Mouse (Mus musculus) cerebellum, adult 9-10 months (tissue): ENCODE data around the gene Csf3.
"Not testable (repeated sequence)": the region's sequence is repeated elsewhere in the genome, so short reads cannot be mapped to it uniquely, and the experiment has no call there.

ENCODE experiments used
- DNase-seq: peaks from one replicate; pipeline ENCODE4 v3.0.0; 2022

Gene Csf3

DNA sequence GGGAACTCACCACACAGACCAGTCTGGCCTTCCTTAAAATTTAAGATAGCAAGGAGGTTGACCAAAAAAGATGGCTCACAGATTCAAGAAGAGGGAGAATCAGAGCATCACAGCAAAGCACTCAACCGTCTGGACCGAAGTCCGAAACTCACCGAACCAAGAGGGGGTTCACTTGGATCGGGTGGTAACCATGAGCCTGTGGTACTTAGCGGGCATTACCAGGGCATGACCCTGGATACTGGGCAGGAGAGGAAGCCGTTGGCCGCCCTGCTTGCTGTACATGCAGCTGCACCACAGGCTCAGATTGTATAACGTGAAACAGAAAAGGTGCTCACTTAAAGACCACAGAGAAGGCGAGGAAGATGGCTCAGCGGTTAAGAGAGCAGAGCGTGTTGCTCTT is 3.8 kb upstream of the Csf3 start:
- no peak for DNase-seq

DNA sequence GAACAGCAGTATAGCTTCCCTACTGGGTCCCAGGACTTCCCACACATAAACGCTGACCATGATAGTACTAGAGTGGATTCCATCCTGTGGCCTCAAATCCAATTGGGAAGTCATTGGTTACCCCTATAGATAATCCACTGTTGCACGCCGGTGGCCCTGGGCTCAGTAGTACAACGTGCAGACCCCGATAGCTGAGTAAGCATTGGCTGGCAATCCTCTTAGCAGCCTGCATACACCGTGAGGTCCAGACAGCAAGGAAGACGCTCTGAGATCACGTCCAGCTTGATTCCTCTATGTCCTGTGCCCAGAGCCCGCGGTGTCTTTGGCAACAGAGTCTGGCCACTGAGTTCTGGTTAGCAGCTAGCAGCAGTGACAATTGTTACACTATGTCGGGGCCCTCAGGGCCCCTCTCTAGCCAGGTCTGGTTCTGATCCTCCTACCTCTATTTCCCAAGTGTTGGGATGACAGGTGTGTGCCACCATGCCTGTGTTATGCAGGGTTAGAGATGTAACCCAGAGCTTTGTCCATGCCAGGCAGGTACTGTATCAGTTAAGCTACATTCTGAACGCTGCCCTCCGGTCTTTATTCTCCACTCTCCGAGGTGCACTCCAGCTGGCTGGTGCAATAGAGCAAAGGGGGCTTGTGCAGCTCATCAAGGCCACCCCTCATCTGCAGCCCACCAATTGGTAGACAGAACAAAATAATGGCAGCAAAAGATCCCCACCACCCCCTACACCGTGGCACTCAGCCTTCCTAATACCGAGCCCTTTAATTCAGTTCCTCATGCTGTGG is 2.0 kb upstream of the Csf3 start:
- no peak for DNase-seq

DNA sequence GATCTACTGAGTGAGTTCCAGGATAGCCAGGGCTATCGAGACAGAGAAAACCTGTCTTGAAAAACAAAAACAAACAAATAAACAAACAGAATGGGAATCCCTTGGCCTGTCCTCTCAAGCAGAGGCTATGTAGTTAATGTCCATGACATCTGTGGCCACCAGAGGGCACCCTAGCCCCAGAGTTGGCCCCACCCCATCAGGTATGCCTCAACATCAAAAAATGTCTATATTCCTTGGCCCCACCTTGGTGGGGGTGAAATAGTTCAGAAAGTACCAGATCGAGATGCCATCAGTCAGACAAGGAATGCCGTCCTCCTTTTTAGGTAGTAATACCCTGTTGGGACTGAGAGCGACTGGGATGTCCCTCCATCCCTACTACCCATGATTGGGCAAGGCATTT is 1.2 kb upstream of the Csf3 start:
- DNase-seq, result peak; percentile 85

DNA sequence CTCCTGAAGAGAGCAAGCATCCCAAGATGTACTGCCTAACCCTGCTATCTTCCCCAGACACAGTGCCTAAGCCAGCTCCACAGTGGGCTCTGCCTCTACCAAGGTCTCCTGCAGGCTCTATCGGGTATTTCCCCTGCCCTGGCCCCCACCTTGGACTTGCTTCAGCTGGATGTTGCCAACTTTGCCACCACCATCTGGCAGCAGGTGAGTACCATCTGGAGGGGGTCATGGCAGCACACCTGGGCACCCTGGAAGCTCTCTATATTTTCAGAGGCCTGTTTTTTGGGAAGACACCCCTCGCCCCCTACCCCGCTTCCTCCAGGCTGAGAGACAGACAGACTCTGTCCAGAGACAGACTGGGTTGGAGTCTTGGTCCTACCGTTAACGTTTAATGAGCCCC is 1.3 kb downstream of the Csf3 start:
- no peak for DNase-seq

DNA sequence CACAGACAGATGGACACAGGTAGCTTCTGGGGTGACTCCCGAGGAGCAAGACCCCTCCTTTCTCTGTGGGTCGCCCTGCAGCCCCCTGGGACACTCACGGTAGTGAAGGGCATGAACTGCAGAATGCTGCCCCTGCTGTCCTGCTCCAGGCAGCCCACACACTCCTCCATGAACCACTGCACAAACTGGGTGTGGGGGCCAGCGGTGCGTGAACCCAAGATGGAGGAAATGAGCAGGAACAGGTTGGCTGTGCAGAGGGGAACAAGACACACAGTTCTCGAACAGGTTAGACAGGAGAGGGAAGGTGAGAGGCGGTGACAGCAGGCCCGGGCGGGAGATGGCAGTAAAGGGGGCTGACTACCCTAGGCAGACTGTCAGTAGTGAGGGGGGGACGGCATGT is 4.0 kb downstream of the Csf3 start:
- DNase-seq, result no peak

DNA sequence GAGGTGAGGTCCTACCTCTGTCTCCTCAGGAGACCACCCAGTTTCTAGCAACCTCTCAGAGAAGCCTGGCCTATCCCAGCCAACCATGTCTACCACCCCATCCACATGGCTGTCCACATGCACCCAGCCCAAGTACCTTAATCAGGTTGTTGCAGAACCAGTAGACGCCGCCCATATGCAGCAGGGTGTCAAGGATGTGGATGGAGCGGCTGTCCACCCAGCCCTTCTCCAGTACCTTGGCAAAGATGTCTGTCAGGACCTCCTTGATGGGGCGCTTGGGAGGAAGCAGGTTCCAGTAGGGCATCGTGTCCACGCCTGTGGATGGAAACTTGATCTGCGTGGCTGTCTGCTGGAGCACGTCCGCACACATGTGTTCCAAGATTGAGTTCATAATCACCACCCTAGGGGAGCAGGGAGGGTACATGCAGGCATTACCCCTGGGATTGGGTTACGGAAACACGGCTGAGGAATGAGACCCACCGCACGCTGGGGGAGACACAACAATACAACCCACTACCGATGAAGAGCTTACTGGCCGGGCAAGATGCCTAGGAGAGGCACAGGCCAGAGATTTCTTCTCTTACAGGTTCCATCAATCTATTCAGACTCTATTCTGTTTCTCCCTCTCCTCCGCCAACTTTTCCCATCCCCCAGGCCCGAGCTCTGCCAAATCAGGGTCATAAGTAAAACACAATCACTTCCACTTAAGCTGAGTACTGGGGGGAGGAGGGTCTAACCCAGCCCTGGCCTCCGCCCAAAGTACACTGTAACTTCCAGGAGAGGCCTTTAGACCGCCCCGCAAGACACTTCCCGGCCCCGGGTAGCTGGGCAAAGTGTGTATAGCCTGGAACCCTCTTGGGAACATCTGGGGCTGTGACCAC is 6.6 kb downstream of the Csf3 start:
- DNase-seq, result no peak

DNA sequence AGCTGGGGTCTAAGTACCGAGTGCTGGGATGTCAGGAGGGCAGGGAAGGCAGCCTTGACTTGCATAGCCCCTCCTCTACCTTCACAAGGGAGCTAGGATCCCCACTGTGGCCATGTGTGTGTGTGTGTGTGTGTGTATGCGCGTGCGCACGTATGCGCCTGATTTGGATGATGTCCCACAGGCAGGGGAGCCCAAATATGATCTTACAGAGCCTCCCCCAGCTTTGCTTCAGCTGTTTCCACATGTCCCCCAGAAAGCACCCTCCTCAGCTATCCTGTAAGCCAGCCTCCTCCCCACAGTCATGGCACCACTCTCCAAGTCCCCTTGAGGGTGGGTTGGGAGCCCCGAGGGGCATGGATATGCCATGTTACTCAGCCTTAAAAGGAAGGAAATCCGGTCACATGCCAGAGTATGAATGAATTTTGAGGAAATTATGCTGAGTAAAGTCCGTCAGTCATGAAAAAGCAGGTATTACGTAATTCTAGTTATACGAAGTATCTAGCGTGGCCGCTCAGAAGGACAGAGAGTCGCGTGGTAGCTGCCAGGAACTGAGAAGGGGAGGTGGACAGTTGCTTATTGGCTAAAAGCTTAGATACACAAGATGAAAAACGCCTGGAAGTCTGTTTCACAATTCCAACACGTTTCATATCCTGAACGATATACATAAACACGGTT is 7.4 kb downstream of the Csf3 start:
- DNase-seq, result no peak

DNA sequence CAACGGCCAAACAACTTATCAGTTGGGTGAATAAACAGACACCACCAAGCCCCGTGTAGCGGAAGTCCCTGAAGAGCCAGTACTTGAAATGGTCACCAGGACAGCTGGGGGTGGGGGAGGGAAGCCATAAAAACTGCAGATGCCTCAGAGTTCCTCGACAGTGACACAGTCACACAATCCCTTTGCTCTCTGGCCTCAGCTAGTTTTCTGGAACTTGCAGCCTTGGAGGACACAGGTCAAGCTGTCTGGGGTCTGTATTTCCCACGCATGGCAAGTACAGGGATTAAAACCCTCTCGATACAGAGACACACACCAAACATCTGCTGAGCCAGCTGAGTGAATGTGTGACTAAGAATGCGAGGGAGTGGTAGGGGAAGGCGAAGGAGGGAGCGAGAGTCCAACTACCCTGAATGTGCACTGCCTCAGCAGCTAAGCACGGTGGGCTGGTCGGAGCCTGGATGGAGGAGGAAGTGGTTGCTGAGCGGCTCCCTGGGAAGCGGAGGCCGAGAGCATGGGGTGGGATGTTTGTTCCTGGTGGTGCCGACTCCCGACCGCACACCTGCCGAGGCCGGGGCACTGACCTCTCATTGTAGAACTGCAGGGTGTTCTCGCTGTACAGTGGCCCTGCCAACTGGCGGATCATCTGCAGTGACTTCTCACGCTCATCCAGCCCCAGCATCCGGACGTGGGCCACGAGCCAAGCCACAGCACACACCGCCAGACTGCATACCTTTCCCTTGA is 8.1 kb downstream of the Csf3 start:
- no peak for DNase-seq

DNA sequence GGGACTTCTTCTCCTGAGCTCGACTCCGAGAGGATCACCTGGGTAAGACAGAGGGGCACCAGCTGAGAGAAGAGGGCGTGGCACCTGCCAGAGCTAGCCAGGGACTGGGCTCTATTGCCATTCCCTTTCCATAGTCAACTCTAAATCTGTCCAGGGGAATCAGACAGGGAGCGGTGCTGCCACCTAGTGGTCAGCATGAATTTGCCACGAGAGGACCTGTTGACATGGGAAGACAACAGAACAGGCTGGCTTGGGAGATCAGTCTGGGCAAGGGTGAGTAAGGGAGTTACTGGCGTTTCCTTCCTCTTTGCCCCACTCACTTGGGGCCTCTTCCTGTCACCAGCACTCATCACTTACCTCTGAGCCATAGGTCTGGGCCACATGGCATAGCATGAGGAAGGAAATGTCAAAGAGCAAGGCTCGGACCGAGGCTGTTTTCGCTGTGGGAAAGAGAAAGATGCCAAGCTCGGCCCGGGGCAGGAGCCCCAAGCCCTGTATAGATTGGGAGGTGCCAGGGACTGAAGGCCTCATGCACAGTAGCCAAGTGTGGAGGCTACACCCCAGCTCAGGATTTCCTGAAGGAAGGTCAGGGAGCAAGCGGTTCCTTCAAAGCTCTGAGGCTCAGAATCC is 9.5 kb downstream of the Csf3 start:
- DNase-seq, result peak; percentile 82

DNA sequence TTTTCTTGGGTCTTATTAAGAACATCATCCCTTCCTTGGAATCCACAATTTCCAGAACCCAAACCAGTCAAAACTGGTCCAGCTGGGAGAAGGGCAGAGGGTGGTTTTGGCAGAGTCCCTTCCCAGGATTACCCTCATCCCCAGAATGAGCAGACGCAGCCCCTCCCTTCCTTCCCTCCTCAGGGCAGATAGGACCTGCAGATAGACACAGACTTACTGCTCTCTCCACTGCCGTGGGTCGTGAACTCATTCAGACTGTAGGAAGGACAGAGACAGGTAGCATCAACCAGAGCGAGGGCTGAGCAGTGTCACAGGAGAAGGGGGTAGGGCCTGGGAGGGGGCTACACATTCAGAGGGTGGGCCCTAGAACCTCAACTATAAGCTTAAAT is 10.0 kb downstream of the Csf3 start:
- DNase-seq, result no peak

DNA sequence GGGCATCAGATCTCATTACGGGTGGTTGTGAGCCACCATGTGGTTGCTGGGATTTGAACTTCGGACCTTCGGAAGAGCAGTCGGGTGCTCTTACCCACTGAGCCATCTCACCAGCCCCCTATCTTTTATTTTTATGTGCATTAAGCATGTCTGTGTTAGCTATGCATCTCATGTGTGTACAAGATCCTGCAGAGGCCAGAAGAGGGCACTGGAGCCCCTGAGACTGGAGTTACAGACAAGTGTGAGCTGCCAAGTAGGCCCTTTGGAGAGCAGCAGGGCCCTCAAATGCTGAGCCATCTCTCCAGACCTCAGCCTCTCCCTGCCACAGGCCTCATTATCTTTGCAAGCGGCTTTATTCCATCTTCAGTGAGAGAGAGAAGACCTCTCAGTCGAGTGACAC is 10.9 kb downstream of the Csf3 start:
- not testable (repeated sequence) for DNase-seq

DNA sequence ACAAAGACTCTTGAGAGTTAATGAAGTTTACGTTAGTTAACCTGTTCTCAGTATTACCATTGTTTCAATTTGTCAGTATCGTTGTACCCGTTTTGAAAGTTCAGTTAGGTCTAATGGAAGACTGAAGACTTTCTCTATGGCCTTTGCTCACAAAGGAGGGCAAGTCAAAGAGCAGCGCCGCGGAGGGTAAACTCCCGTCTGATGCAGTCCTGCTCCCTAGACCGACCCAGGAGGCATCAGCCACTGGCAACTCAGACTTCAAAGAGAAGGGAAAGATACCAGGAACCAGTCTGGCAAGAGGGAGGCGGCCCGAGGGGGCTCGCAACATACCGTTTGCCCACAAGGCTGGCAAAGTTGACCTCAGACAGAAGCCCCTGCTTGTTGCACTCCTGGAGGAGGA is 12.6 kb downstream of the Csf3 start:
- DNase-seq, result no peak

DNA sequence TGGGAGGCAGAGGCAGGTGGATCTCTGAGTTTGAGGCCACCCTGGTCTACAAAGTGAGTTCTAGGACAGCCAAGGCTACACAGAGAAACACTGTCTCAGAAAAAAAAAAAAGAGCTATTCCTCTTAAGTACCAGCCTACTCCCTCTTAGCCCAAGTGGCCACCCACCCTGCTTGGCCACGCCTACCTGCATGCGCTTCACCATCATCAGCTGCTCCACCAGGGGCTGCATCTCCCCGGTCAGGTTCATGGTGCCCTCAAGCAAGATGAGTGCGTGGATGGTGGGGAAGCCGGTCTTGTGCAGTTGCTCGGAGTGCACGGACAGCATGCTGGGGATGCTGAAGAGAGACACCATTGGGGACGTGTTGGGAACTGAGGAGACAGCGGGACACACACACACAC is 14.9 kb downstream of the Csf3 start:
- DNase-seq, result no peak

DNA sequence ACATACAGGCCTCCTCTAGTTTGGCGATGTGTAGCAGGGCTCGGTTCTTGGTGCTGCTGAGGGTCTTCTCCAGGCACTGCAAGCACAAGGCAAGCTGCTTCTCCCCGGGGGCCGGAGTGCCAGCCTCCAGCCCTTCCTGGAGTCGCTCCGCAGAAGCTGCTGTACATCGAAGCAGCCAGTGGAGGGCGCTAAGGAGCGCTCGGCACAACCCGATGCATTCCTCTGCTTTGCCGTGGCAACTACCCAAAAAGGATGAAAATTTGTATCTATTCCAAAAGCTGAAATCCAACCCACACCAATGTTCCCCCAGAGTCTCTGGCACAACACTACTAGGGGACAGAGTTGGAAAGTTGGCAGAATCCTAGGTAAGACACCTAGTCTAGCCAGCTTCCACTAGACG is 16.8 kb downstream of the Csf3 start:
- peak; percentile 89 for DNase-seq

DNA sequence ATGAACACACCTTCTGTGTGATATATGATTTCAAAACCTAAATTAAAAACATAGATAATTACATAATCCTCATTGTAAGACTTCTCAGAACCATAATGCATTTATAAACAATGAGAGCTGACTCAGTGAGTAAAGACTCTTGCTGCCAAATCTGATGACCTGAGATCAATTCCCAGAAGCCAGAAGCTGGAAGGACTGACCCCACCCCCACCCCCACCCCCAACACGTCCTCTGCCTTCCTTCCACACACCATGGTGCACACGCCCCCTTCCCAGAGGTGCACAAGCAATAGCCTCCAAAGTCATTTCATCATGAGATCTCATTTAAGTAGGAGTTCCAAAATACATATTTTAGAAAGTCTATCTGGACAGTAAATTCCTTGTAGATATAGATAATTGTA is 19.7 kb downstream of the Csf3 start:
- no peak for DNase-seq

DNA sequence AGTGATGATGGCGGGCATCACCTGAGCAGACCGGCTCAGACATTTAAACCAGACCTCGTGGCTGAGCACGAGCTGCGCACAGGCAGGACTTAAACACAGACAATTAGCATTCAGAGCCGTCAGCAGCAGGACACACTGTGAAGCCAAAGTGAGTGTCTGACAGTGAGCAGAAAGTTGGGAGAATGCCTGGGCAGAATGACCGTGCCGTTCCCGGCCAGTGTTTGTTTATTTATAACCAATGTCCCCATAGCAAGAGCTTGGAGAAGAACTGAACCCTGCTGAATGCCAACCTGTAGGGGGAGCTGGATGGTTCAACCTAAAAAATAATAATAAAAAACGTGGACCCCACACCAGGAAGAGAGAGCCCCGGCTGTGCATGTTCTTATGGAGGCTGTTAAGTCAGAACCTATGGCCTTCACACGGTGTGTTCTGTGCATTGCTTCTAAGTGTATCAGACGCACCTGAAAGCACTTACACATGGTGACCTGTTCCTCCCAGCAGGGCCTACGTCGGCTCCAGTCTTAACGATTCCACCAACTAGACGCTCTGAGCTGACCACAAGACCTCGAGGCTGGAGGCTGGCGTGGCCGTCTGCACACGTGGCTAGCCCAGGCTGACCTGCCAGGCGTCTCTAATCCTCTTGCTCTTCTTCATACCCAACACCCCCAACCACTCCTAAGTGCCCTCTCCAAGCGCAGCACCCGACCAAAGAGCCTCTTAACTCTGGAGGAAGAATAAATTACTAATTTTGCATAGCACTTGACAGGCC is 20.6 kb downstream of the Csf3 start:
- DNase-seq, result peak; percentile 80

DNA sequence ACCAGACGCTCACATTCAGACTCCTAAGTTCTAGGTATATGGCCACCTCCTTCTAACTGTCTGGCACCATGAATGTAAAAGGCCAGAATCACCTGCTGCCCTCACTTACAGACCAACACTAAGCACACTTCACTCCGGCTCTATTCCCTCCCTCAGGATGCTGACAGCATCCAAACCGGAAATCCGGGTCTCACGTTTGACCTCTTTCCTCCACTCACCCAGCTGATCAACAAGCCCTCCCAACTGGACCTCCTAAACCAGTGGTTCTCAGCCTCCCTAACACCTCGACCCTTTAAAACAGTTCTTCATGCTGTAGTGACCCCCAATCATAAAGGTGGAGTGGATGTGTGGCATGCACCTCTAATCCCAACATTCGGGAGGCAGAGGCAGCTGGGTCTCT is 22.0 kb downstream of the Csf3 start:
- DNase-seq, result no peak

DNA sequence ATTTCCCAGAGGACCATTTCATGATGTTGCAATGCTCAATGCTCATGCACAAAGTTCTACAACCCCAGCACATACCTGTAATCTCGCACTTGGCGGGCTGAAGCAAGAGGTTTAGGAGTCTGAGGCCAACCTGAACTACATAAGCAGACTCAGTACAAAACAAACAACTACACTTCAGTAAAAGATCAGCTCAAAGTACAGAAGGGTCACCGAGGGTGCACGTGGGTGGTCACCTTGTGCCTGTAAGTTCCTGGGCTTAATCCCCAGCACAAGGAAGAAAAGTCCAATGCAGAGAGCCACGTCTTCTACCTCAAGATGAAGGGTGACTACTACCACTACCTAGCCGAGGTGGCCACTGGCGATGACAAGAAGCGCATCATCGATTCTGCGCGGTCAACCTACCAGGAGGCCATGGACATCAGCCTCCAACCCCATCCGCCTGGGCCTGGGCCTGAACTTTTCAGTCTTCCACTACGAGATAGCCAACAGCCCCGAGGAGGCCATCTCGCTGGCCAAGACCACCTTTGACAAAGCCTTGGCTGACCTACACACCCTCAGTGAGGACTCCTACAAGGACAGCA is 25.0 kb downstream of the Csf3 start:
- DNase-seq, result no peak

DNA sequence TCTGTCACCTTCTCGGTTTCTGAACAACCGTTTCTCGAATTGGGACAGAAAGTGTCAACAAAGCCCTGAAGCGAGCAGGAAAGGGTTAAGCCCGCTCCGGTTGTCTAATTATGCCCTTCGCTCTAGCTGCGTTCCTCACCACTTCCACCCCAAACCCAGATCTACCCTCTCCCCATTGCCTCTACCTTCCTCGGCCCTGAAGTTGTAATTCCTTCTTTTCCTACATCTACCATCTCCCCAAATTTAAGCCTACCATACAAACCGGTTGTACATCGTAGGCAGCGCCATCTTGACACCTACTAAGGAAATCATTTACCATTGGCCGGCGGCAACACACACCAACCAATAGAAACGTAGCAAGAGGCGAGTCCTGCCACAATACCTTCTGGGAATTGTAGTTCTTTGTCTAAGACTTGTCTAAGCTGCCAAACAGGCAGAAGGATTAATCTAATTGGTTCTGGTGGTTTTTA is 28.1 kb downstream of the Csf3 start, which contains the start of gene Med24:
Gene Med24 (minus strand): TSS at position 317 of the 470 bp plus-strand sequence.
- DNase-seq, result peak; percentile 95

DNA sequence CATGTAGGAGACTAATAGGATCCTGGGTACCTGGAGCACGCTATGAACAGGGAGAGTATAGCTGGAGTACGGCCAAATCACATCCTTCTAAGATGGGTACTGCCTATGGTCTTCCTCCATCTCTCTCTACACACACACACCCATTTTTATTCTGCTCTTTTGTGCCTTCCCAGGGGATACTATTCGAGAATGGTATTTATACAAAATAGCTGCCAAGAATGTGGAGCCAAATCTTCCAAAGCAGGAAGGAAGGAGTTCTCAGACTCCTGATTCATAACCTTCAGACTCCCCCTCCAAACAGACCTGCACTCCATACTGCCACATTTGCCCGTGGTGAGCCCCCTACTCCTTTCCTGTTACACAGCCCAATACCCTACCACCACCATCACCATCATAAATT is 29.7 kb downstream of the Csf3 start:
- DNase-seq, result no peak

DNA sequence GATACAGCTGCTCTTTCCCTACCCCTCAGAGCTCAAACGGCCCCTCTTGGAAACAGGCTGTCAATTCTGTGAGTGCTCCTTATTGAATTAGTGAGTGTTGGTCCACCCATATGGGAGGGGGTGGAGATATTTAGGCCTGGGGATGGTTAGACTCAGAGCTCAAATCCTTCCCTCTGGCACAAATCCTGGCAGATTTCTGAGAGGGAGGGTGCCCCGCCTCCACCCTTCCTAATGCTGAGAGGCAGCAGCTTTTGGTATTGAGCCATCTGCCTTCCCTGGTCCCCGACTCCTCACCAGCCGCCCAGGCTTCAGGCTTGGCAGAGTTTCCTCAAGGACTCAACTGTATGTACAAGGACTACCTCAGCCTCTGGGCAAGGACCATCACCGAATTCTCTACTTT is 30.1 kb downstream of the Csf3 start:
- DNase-seq, result peak; percentile 67
